Mouse (Mus musculus) olfactory bulb, adult 2 months (tissue): Measurements from ENCODE around the gene Coro7. TPM values are rescaled to one million over a fixed set of nuclear protein-coding genes. Genes with fewer than 3 reads are reported as not detected.

Source experiments
- H3K27ac ChIP-seq: fragments of 200-500 bp; 2 replicates; pipeline ENCODE4 v1.5.1; 2012; ENCODE audit warnings: low read depth, low read length; ENCODE audit not compliant: insufficient read depth
- H3K4me1 ChIP-seq: fragments of 200-500 bp; 2 replicates; pipeline ENCODE4 v1.6.1; 2012; ENCODE audit warnings: low read length; ENCODE audit not compliant: control insufficient read depth, insufficient read depth
- H3K4me3 ChIP-seq: fragments of 200-500 bp; 2 replicates; pipeline ENCODE4 v1.5.1; 2012; ENCODE audit warnings: mild to moderate bottlenecking, low read depth, low read length, moderate library complexity; ENCODE audit not compliant: insufficient read depth
- CTCF ChIP-seq: fragments of 200-500 bp; IDR thresholded peaks from 2 replicates; pipeline ENCODE4 v1.5.1; 2012; ENCODE audit warnings: low read depth, mild to moderate bottlenecking, low read length, moderate library complexity; ENCODE audit not compliant: insufficient read depth
- POLR2A ChIP-seq: fragments of 200-500 bp; IDR thresholded peaks from 2 replicates; pipeline ENCODE4 v1.6.1; 2012; ENCODE audit warnings: mild to moderate bottlenecking, low read depth, low read length, moderate library complexity; ENCODE audit not compliant: insufficient read depth
- WGBS: fragments of 180-500 bp; shearing (Covaris S2); methylation state at CpG from one replicate; pipeline ENCODE4 v1.1.7; 2018; 5-methylcytosine and 5-hydroxymethylcytosine counted together
- polyA plus RNA-seq: library from polyadenylated mRNA; stranded (reverse); fragments of >200 nt; gene quantifications from 2 replicates; pipeline ENCODE4 v1.2.4, GENCODE M21; 2012; ENCODE audit warnings: low replicate concordance; ENCODE audit not compliant: missing spikeins, insufficient read depth, insufficient read length

Gene Coro7
- polyA plus RNA-seq, 1 experiment: not detected

- Histone ChIP-seq H3K27ac (no peak overlapping the region), H3K4me3 (no peak overlapping the region), H3K4me1 (no peaks in the 10 kb centered on the region)
- WGBS: 97% methylated on average over 1 of the region's 1 CpGs
- no peak for TF ChIP-seq CTCF
- TF ChIP-seq POLR2A: no peak
Measured at GRCm38 (mm10) chr16:4615297-4615696, 64.3 kb downstream of the Coro7 start.

GRCm38 (mm10) chr16:4614639-4615038, 64.9 kb downstream of the Coro7 start:
- TF ChIP-seq POLR2A: no peak
- no peak for TF ChIP-seq CTCF
- H3K27ac ChIP-seq: no peak overlapping the region
- WGBS: 96% methylated on average over 3 of the region's 3 CpGs

GRCm38 (mm10) chr16:4613736-4614135, 65.8 kb downstream of the Coro7 start:
- Histone ChIP-seq H3K27ac (no peak overlapping the region), H3K4me1 (no peaks in the 10 kb centered on the region), H3K4me3 (no peak overlapping the region)
- TF ChIP-seq CTCF (no peak), POLR2A (no peak)
- 91% methylated on average over 9 of the region's 9 CpGs for WGBS

More at GRCm38 (mm10) chr16:4614639-4615038, 64.9 kb downstream of the Coro7 start:
- Histone ChIP-seq H3K4me1 (no peaks in the 10 kb centered on the region), H3K4me3 (no peak overlapping the region)

- 93% methylated on average over 7 of the region's 7 CpGs for WGBS
- TF ChIP-seq POLR2A: no peak
- TF ChIP-seq CTCF: no peak
- H3K4me3 ChIP-seq: no peak overlapping the region
- H3K27ac ChIP-seq: no peak overlapping the region
- H3K4me1 ChIP-seq: peaks cover 6% of the 10 kb centered on the region
Measured at GRCm38 (mm10) chr16:4611676-4612075, 67.9 kb downstream of the Coro7 start.

GRCm38 (mm10) chr16:4611193-4611592, 68.4 kb downstream of the Coro7 start:
- TF ChIP-seq CTCF (no peak), POLR2A (no peak)
- Histone ChIP-seq H3K27ac (no peak overlapping the region), H3K4me1 (peaks cover 10% of the 10 kb centered on the region), H3K4me3 (no peak overlapping the region)
- 85% methylated on average over 5 of the region's 5 CpGs for WGBS

- no peak for TF ChIP-seq POLR2A
- 86% methylated on average over 19 of the region's 19 CpGs for WGBS
- H3K27ac ChIP-seq: no peak overlapping the region
- peaks cover 20% of the 10 kb centered on the region for H3K4me1 ChIP-seq
- no peak overlapping the region for H3K4me3 ChIP-seq
Measured at GRCm38 (mm10) chr16:4608532-4609059, 71.0 kb downstream of the Coro7 start.

GRCm38 (mm10) chr16:4607818-4608531, 71.6 kb downstream of the Coro7 start:
- WGBS: 48% methylated on average over 9 of the region's 9 CpGs
- Histone ChIP-seq H3K4me3 (no peak overlapping the region), H3K27ac (no peak overlapping the region), H3K4me1 (peaks cover 23% of the 10 kb centered on the region)
- TF ChIP-seq POLR2A: no peak
- TF ChIP-seq CTCF: peak; percentile 96

GRCm38 (mm10) chr16:4606431-4607084, 73.0 kb downstream of the Coro7 start:
- 53% methylated on average over 5 of the region's 5 CpGs for WGBS
- peaks cover 32% of the 10 kb centered on the region for H3K4me1 ChIP-seq
- no peak overlapping the region for H3K27ac ChIP-seq
- no peak overlapping the region for H3K4me3 ChIP-seq
- TF ChIP-seq POLR2A (no peak), CTCF (peak; percentile 34; the same call in 1 of the 2 replicates)

- TF ChIP-seq CTCF: no peak
- TF ChIP-seq POLR2A: no peak
- H3K4me1 ChIP-seq: peaks cover 32% of the 10 kb centered on the region
- no peak overlapping the region for H3K4me3 ChIP-seq
- H3K27ac ChIP-seq: no peak overlapping the region
- WGBS: 63% methylated on average over 13 of the region's 13 CpGs
Measured at GRCm38 (mm10) chr16:4605514-4606131, 74.0 kb downstream of the Coro7 start.
